ENCODE assay signal across 10 mouse cellular contexts in the genomic region with DNA sequence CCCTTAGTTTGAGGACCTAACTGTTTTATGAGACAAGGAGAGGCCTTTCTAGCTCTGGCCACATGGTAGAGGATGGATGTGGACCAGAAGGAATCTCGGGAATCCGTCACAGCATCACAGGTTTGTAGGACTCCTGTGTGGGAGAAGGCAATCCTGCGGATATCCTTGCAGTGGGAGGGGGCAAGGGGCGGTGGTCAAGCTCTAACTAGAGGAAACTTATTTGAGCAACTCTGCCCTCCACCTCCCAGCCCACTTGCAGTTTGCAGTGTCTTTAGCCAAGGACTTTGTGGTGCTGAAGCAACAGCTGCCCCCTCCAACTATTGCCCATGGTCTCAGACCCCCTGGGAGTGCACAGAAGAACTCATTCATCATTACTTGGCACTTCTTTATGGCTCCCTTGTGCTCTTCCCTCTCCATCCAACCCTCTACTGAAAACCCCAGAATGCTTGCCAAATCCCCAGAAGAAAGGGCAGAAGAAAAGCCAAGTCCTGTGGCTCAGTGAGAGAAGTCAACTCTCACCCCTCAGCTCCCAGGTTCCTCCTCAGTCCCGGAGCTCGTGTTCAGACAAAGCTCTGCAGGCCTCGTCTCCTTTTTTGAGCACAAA.
DNase-seq lines count a peak whose midpoint lies in the region; ATAC-seq and TF ChIP-seq lines count a peak whose summit lies in the region.
"Had no signal": no experiment of that assay in that cellular context is flagged by ENCODE, and none has a peak within 500 bp of the region (broad histone marks: within the 10 kb centered on the region; RNA-seq: fewer than 3 reads in every experiment).

No protein-coding gene starts in this region.

- H3K36me3 ChIP-seq in forebrain, embryonic 14.5 days (ENCODE audit: control insufficient read depth, insufficient read depth, low read length), result no peaks in the 10 kb centered on the region
- H3K36me3 ChIP-seq in neural tube, embryonic 13.5 days, result no peaks in the 10 kb centered on the region
- no peaks in the 10 kb centered on the region for H3K36me3 ChIP-seq in kidney, embryonic 16.5 days (ENCODE audit: insufficient read depth, low read length)
- no peaks in the 10 kb centered on the region for H3K36me3 ChIP-seq in intestine, postnatal 0 days (ENCODE audit: control insufficient read depth, insufficient read depth)

- peaks cover 43% of the 10 kb centered on the region for H3K4me1 ChIP-seq in forebrain, embryonic 14.5 days (ENCODE audit: control insufficient read depth, insufficient read depth, low read length)
- peaks cover 41% of the 10 kb centered on the region for H3K4me1 ChIP-seq in neural tube, embryonic 13.5 days (replicated peaks)
- H3K4me1 ChIP-seq in kidney, embryonic 16.5 days (ENCODE audit: insufficient read depth, low read length), result no peaks in the 10 kb centered on the region
- H3K4me1 ChIP-seq in intestine, postnatal 0 days (replicated peaks; ENCODE audit: control insufficient read depth, insufficient read depth, low read length), result no peaks in the 10 kb centered on the region

- ATAC-seq in forebrain, embryonic 14.5 days, result no peak
- ATAC-seq in neural tube, embryonic 13.5 days (ENCODE audit: low read depth), result no peak
- no peak for ATAC-seq in kidney, embryonic 16.5 days (ENCODE audit: low FRiP score, low TSS enrichment)
- ATAC-seq in intestine, postnatal 0 days, result no peak

- no peaks in the 10 kb centered on the region for H3K27me3 ChIP-seq in forebrain, embryonic 14.5 days (replicated peaks; ENCODE audit: control insufficient read depth, insufficient read depth, low read length)
- H3K27me3 ChIP-seq in neural tube, embryonic 13.5 days, result no peaks in the 10 kb centered on the region
- no peaks in the 10 kb centered on the region for H3K27me3 ChIP-seq in kidney, embryonic 16.5 days (ENCODE audit: insufficient read depth, low read length)
- H3K27me3 ChIP-seq in intestine, postnatal 0 days (replicated peaks; ENCODE audit: control insufficient read depth, insufficient read depth, low read length), result no peaks in the 10 kb centered on the region

- TF ChIP-seq CTCF in layer of hippocampus, adult 2 months (conservative IDR thresholded peaks at IDR 0.05), result no peak
- TF ChIP-seq CTCF in intestine, postnatal 0 days (IDR thresholded peaks at IDR 0.05; ENCODE audit: low read depth), result no peak

- no peaks in the 10 kb centered on the region for H3K9me3 ChIP-seq in forebrain, embryonic 14.5 days (replicated peaks; ENCODE audit: control insufficient read depth, low read length)
- no peaks in the 10 kb centered on the region for H3K9me3 ChIP-seq in neural tube, embryonic 13.5 days
- no peaks in the 10 kb centered on the region for H3K9me3 ChIP-seq in kidney, embryonic 16.5 days (ENCODE audit: low read length)
- H3K9me3 ChIP-seq in intestine, postnatal 0 days (ENCODE audit: control insufficient read depth), result no peaks in the 10 kb centered on the region

- intact Hi-C loops in left cerebral cortex, postnatal 36 days (cut with DNase I), result loop anchor here (5.0 kb wide), 1 partner anchor 51 kb away; no protein-coding TSS in a partner anchor

- DNase-seq in left cerebral cortex, adult 11 months (ENCODE audit: low spot score), result peak; percentile 32
- no peak for DNase-seq in left cerebral cortex, postnatal 36 days (ENCODE audit: low spot score in 2 of 2)
- peak; percentile 54 for DNase-seq in forebrain, embryonic 14.5 days (ENCODE audit: low spot score)
- DNase-seq in layer of hippocampus, adult 2 months (ENCODE audit: low spot score in 2 of 2), result peak; percentile 42 to 77
- DNase-seq in thymus, postnatal 10 days (ENCODE audit: low spot score in 2 of 2), result no peak
- DNase-seq: kidney, postnatal 4 days had no signal

- WGBS in forebrain, embryonic 14.5 days, result 53% methylated on average over 7 of the region's 7 CpGs
- 60% methylated on average over 7 of the region's 7 CpGs for WGBS in neural tube, embryonic 13.5 days
- WGBS in kidney, embryonic 16.5 days, result 56% methylated on average over 7 of the region's 7 CpGs
- whole genome bisulfite sequencing in intestine, postnatal 0 days, result 65% methylated on average over 7 of the region's 7 CpGs

- no peak overlapping the region for H3K4me2 ChIP-seq in forebrain, embryonic 14.5 days (ENCODE audit: low read length)
- no peak overlapping the region for H3K4me2 ChIP-seq in neural tube, embryonic 13.5 days
- no peak overlapping the region for H3K4me2 ChIP-seq in kidney, embryonic 16.5 days (replicated peaks; ENCODE audit: low read depth, low read length)
- H3K4me2 ChIP-seq in intestine, postnatal 0 days (replicated peaks; ENCODE audit: low read depth), result no peak overlapping the region

- H3K4me3 ChIP-seq in forebrain, embryonic 14.5 days (ENCODE audit: low read depth, low read length), result no peak overlapping the region
- H3K4me3 ChIP-seq in layer of hippocampus, adult 2 months, result no peak overlapping the region
- H3K4me3 ChIP-seq in neural tube, embryonic 13.5 days, result no peak overlapping the region
- H3K4me3 ChIP-seq in kidney, embryonic 16.5 days (ENCODE audit: low read length), result no peak overlapping the region
- H3K4me3 ChIP-seq in intestine, postnatal 0 days (ENCODE audit: low read depth, low read length), result no peak overlapping the region

- no peak overlapping the region for H3K9ac ChIP-seq in forebrain, embryonic 14.5 days (ENCODE audit: low read length)
- 0 out of 2 replicates have a peak overlapping the region, but pooled peaks have one; percentile 43 for H3K9ac ChIP-seq in neural tube, embryonic 13.5 days
- H3K9ac ChIP-seq in kidney, embryonic 16.5 days (replicated peaks; ENCODE audit: low read length), result no peak overlapping the region
- no peak overlapping the region for H3K9ac ChIP-seq in intestine, postnatal 0 days (ENCODE audit: low read depth, low read length)
- H3K9ac ChIP-seq: liver, embryonic 14.5 days had no signal

- H3K27ac ChIP-seq in forebrain, embryonic 14.5 days (ENCODE audit: low read depth, low read length), result peak overlapping the region; percentile 63
- peak overlapping the region; percentile 96 for H3K27ac ChIP-seq in layer of hippocampus, adult 2 months
- H3K27ac ChIP-seq in neural tube, embryonic 13.5 days (replicated peaks), result peak overlapping the region; percentile 93
- H3K27ac ChIP-seq in kidney, embryonic 16.5 days (ENCODE audit: low read length), result no peak overlapping the region
- H3K27ac ChIP-seq in intestine, postnatal 0 days (ENCODE audit: low read depth, low read length), result no peak overlapping the region
- H3K27ac ChIP-seq: liver, embryonic 14.5 days had no signal

Comparison
In these comparisons a context has a peak if more than half of its experiments do, and no peak if none do; other contexts are left out.
1. DNase-seq: peak in left cerebral cortex, adult 11 months (single experiment), forebrain, embryonic 14.5 days (single experiment) and layer of hippocampus, adult 2 months (2 of 2); none in left cerebral cortex, postnatal 36 days (0 of 2) and thymus, postnatal 10 days (0 of 2).
2. H3K27ac ChIP-seq: peak in forebrain, embryonic 14.5 days (single experiment), layer of hippocampus, adult 2 months (single experiment) and neural tube, embryonic 13.5 days (single experiment); none in kidney, embryonic 16.5 days (single experiment) and intestine, postnatal 0 days (single experiment).